Mouse (Mus musculus) urinary bladder, postnatal 10 days (tissue): ENCODE data around the gene Vwa5b1.

Experiments used
- DNase-seq: peaks from one replicate; pipeline ENCODE4 v3.0.0; 2022; ENCODE audit warnings: low spot score

Vwa5b1 gene

DNA sequence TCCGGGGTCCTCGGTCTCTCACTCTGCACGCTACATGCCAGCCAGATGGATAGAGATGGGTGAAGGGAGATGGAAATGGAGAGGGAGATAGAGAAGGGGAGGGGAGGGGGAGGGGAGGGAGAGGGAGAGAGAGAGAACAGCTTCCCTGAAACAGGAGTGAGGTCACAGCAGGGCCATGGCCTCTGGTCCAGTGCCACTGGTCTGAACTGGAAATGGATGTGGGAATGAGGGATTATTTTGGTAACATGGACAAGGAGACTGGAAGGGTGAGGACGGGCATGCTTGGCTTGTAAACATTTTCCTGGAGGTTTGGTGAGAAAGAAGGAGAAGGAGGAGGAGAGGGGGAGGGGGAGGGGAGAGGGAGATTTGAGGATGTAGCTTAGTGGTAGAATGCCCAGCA is 59.0 kb downstream of the Vwa5b1 start:
- DNase-seq, result no peak

DNA sequence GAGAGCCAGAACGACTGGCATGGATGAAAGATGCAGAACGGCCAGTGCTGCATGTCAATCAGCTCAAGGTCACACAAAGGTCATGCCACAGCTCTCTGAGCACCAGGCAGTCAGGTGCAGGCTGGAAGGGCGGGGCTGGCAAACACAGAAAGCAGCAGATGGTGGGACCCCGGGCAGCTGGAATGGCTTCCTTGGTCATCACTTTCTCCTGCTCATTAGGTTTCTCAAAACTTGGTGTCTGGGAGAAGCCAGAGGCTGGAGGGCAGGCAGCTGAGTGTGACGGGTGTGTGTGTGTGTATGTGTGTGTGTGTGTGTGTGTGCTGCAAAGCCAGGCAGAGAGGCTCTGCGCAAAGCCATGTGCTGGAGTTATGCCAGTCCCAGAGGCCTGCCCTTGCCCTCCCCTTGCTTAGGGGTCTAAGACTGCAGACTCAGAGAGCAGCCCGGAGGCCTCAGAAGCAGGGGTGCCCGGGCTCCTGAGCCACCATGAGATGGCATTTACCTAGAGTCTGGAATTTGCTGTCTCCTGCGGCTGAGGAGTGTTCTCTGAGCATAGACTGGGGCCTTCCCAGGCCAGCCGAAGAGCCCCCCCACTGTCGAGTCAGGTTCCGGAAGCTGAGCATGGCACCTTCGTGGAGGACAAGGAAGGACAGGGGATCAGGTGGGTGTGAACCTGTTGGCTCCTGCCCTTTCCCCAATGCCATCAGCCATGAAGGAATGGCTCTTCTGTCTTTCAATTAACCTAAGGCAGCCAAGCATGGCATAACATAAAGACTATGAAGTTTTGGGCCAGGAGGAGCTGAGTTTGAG is 60.7 kb downstream of the Vwa5b1 start:
- no peak for DNase-seq

DNA sequence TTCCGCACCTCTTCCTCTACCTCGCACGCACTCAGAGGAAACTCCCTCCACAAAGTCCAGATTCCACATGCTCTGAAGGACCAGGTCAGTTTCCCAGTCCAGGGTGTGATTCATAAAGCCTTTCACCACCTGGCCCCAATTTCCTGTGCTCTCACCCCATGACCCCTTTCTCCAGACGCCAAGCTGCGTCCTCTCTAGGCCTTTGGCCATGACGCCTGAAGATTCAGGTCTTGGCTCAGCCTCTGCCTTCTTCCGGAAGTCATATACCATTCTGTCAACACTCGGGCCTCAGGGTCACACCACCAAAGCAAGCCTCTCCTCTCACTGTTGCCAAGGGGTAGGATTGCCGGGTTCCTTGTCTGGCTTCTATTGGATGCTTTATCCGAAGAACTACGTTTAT is 65.8 kb downstream of the Vwa5b1 start:
- DNase-seq, result no peak

DNA sequence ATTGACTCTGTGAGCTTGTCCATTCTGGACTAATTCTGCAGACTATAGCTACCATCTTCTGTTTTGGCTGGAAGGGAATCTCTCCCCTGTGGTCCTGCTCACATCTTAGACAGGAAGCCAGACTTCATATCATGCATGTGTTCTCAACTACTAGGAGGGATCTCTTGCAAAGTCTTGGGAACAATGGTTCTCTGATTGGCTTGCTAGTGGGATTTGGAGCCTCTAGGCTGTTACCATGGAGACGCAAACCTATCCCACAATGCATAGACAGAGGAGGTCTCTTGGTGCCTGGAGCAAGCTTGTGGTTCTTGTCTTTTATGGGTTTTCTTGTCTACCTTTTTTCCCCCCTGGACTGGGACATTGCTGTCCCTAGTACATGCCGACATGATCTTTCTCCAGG is 67.4 kb downstream of the Vwa5b1 start:
- DNase-seq, result no peak

DNA sequence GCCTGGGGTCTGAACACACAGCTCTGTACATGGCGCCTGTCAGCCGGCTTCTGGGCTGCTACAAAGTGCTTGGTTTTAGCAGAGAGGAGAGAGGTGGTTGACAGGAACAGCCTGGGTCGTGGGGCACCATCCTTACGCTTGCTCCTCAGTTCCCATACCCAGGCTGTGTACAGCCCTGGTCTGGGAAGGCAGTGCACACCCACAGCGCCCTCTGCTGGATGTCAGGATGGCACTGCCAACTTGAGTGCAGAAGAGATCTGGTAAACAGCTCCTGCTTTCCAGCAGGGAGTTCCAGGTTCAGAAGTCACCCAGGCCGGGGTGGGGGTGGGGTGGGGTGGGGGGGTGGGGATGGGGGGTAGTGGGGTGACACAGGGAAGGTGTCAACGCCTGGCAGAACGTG is 73.7 kb downstream of the Vwa5b1 start:
- no peak for DNase-seq

DNA sequence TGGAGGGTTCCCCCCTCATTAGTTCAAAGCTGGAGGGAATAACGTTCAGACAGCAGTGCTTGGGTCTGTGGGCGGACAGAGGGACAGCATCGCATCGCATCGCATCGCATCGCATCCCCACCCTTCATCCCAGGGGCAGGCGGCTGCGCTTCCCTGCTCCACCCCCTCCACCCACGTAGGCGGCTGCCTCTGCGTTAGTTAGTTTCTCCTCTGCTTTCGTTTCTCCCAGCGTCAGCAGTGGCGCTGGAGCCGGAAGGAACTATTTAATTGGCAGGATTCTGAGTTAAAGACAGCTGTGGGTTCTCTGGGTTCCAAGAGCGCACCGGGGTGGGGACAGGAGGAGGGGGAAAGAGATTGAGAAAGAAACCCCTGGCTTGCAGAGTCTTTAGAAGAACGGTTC is 80.2 kb downstream of the Vwa5b1 start:
- no peak for DNase-seq

DNA sequence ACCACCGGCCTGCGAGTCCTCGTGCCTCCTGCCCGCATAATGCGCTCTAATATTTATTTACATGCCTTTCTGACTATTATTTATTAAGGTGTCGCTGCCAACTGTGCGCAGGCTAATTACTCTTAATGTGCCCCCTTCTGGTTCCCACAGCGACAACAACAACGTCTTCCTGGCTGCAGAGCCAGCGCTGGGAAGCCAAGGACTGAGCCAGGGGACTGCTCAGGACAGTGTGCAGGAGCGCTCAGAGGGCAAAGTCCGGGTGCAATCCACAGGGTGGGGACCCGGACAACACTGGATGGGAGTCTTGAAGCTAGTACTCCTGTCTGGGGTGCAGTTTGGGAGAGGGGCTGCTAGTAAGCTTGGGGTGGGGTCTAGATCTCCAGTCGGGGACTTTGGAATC is 80.8 kb downstream of the Vwa5b1 start:
- DNase-seq, result no peak

DNA sequence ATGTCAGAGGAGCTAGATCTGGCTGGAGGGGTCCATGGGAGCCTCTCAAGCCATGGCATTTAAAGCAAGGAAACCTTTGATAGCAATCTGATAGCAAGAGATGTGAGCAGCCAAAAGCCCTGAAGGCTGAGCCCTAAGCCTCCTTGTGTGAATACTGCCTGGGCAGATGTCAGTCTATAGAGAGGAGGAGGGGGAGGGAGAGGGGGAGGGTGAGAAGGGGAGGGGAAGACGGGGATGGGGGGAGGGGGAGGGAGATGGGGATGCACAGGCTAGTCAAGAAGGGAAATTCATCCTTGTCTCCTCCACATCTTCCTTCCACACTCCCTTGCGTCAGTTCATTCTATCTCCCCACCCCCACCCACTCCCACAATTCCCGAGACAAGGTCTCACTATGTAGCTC is 81.4 kb downstream of the Vwa5b1 start:
- DNase-seq, result no peak

DNA sequence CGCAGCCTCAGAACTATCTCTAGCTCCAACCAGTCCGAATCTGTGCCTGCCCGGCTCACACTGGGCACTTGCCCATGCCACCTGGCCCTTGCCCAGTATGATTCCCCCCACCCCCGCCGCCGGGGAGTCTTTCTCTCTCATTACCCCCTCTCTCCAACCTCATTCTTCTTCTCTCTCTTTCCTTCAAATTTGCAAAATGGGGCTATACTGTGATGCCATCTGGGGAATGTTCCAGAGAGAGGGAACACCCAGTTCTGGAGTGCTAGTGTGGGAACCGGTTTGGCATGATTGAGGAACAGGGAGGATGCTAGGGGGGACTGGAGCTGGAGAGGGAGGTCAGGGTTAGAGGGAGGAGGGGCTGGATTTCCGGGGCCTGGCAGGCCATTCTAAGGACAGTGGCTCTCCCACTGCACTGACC is 82.2 kb downstream of the Vwa5b1 start:
- DNase-seq, result no peak

DNA sequence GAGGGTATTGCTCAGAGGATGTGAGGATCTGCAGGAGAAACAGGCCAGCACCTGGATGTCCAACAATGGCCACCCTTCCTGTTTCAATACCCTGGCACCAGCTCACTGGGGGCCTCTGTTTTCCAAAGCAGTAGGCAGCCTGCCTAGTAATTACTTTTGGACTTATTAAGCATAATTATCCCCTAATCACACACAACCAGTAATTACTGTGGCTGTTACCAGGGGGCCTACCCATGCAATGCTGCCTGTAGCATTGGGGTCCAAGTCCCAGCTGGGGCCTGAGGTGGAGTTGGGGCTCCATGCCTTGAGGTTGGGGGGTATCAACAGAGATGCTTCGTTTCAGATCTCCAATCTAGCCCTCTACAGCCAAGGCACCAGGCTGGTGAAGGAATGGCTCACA is 82.6 kb downstream of the Vwa5b1 start:
- no peak for DNase-seq

DNA sequence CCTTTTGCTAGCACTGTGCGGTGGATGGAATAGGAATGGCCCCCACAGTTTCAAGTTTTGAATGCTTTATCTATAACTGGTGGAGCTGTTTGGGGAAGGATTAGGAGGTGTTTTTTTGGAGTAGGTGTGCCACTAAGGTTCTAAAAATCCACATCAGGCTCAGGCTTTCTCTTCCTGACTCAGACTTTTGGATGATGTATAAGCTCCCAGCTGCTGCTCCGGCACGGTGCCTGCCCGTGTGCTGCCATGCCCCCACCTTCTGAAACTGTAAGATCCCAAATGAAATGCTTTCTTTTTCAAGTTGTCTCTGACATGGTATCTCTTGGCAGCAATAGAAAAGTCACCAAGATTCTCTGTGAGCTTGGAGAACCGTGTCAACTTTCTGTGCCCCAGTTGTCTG is 84.1 kb downstream of the Vwa5b1 start:
- DNase-seq, result no peak

DNA sequence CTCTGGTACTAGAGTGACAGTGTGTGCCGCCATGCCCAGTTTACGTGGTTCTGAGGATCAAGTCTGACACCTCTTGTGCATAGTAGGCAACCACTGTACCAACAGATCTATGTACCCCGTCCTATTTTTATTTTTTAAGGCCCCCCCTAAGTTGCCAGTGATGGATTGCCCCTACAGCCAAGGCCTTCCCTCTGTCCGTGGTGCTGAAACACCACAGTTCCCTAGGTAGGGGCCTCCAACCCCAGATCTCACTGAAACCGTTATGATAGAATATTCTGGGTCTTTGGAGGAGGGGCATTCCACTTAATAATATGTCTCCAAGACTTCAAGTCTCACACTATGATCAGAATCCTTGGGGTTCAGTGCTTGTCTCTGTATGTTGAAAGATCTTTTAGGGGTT is 85.1 kb downstream of the Vwa5b1 start:
- DNase-seq, result no peak

DNA sequence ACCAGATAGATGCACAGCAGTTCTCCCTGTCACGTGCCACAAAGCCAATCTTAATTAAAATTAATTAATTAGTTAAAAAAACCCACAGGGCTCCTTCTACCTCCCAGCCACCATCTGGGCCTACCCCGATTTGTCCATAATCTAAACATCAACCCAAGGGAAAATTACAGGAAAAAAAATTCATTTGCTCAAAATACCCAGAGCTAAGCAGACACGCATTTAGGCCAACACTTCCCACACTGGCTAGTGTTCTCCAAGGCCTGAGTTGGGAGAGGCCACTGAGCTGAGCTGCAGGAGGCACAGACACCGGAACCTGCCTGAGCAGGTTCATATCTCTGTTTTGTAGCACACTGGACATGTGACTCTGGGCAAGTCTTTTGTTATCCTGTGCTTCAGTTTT is 86.7 kb downstream of the Vwa5b1 start:
- no peak for DNase-seq

DNA sequence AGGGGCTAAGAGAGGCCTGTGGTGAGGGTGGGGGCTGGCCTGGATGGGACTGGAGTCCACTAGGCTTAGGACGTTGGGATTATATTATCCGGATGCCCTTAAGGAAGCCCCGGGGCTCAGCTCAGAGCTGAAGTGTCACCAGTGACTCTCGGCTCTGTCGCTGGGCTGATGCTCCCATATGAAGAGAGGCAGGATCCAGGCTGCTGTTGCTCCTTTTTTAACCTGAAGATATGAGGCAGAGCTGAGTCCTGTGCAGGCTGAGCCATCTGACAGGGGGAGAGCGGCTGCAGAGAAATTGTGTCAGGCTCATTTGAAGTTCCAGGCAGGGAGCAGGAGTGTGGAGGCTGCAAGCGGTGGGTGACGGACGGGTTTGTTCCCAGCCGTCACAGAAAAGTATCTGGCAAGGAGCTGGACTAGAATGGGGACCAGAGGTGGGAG is 87.5 kb downstream of the Vwa5b1 start:
- no peak for DNase-seq

DNA sequence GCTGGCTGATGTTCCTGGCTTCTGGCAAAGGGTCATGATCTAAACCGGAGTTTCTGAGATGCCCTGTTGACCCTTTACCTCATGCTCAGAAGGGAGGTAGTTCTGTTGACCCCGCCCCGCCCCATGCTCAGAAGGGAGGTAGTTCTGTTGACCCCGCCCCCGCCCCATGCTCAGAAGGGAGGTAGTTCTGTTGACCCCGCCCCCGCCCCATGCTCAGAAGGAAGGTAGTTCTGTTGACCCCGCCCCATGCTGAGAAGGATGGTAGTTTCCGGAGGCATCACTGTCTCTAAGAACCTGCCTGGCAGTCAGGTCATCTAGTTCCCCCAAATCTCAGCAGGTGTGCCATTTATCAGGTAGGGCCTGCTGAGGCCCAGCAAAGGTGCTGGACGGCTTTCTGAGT is 88.1 kb downstream of the Vwa5b1 start:
- no peak for DNase-seq

DNA sequence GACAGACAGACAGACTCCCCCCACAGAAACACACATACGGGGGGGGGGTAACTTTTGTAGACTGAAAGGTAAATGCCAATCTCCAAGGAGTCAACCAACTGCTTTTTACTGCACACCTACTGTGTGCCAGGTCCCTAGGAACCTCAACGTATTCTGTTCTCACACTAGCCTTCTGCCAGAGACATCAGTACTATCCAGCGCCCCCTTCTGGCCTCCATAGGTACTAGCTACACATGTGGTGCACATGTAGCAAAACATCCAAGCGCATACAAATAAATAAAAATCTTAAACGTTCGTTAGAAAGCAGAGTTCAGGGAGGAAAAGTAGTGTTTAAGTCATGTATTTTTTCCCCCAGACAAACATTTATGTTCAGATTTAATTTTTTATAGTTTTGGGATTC is 88.6 kb downstream of the Vwa5b1 start:
- DNase-seq, result no peak

DNA sequence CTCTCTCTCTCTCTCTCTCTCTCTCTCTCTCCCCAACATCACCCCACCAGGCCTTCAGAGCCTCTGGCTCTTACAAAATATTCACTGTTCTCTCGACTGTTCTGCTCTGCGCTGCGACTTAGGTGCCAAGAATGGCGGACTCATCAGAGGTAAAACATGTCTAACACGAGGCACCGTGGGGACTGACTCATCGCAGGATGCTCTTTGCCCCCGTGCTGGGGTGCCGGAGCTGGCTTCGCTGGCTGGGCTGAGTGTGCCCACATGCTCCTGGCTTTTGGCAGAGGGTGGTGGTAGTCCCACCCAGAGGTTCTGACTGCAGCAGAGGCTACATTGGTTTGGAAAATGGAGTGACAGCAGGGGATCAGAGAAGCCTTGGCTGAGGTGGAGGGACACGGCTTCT is 89.4 kb downstream of the Vwa5b1 start:
- no peak for DNase-seq

DNA sequence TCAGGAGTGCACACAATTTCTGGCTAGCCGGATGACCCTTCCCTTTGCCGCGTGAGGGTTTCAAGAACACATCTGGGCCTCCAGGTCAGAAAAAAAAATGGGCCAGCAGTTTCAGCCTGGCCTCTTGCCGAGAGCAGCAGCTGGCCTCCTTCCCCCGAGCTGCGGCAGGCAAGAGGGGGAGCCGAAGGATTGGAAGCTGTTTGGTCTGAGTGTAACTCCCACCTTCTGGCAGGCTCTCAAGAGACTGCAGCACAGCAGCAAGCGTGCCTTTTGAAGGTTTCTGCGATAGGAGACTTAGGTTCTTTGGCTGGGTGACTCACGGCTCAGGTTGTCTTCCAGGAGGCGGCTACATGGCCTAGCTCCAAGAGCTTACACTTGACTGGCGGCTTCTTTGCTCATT is 92.5 kb downstream of the Vwa5b1 start:
- DNase-seq, result no peak

DNA sequence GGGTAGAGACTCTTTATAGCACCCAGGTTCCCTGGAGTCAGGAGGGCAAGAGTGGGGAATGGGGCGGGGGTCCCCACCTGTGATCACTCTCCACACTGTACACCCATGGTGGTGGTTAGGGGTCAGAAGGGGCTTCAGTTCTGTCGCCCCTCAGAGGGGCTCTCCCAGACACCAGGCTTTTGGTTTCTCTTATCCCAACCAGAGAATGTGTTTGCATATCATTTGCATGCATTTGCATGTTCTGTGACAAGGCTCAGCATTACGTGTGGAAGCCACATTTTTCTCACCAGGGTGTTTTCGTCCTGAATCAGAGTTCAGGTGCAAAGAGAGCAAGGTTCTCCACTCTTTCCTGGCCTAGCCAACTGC is 97.6 kb downstream of the Vwa5b1 start:
- DNase-seq, result no peak

DNA sequence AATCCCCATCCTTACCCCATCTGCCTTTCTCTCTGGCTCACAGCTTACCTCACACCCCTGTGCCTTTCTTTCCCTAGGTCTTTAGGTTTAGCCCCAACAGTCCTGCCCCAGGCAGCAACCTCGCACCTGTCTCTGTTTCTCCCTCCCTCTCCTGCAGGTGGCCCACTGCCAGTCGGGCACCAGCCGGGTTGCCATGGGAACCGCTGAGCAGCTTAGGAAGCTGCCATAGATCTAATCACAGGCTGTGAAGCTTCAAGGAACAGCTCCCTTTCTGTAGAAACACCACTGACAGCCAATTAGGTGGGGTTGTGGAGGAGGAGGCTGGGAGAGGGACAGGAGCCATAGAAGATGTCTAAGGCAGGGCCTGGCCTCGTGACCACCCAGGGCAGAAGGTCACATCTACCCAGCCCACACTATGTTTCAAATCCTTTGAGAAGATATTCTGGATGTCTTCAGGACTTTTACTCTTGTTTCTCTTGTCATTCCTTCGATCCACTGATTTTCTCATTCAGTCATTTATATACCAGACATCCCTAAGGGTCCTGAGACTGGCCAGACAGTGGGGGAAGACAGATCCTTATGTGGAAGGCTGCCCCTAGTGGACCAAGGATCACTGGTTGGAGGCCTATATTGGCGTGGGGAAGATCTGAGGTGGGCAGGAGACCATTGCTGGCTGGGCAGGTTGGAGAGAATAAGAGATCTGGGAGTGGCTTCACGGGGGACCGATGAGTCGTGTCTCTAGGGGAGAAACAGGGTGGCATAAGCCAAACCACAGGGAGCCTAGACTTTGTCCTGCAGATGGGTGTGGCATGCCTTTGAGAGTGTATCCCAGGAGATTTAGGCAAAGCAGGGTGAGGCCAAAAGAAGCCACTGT is 98.2 kb downstream of the Vwa5b1 start:
- no peak for DNase-seq

DNA sequence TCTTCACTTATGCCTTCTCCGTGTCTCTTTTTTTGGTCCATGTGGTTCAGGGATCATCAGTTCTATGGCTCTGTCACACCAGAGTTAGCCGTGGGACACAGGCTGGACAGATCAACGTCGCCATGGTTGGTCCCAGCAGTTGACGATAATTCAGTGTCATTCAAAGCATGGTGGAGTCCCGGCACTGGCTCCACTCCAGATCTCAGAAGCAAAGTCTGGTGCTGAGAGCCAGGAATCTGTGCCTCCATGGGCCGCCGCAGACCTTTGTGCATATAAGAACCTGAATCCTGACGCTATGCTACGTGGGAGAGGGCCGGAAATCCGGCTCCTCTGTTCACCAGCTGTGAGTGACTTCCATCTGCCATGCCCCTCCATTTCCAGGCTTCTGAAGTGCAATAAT is 100.1 kb downstream of the Vwa5b1 start:
- no peak for DNase-seq

DNA sequence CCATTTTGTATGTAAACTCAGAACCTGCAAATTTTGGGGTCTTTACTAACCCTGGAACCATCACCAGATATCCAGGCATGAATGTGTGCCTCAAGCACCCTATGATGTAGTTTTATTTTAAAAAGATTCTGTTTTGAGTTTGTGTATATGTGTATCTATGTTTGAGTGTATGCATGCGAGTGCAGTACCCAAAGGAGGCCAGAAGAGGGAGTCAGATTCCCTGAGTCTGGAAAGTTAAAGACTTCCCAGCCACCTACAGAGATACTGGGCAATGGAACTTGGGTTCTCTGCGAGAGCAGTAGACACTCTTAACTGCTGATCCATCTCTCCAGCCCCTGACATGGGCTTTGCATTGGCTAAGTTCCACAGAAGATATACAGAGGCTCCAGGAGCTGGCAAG is 101.8 kb downstream of the Vwa5b1 start:
- DNase-seq, result no peak

DNA sequence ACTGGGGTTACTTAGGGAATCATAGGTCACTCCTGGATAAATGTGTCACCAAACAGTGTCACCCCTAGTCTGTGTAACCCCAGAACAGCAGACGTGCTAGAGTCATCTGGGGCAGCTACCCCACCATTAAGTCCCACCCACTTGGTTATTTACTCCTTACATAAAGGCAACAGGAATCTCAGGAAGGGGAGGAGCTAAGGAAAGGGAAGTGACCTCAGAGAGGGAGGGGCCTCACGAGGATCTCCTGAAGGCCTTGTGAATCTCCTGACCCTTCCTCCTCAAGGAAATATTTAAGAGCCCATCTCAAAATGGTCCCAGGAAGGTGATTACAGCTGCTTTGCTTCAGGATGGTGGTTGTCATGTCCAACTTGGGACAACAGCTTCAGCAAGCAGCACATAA is 103.9 kb downstream of the Vwa5b1 start:
- no peak for DNase-seq

DNA sequence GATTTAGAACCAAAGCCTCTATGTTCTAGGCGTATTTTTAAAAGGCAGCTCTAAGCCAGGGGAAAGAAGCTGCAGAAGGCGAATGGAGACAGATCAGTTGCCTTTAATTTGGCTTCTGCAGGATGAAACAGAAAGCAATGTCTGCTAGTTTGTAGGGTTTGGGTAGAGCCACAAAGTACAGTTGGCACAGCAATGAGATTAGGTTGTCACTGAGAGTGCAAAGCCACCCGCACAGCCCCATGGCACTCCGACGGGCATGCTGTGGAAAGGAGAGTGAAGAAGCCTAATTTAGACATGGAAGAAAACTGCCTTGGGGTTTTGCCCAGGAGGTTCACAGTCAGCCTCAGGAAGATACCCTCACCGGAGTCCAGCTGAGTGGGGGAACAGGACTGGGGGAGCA is 105.7 kb downstream of the Vwa5b1 start:
- no peak for DNase-seq
